Mouse (Mus musculus) 3T3-L1 (cell line): ENCODE measurements around the gene Ttc41.
"Not testable (repeated sequence)": the region's sequence is repeated elsewhere in the genome, so short reads cannot be mapped to it uniquely, and the experiment has no call there.

Experiments used
- DNase-seq: peaks from one replicate; pipeline ENCODE4 v3.0.0-alpha.2; 2015; ENCODE audit warnings: low read depth, low spot score

The Ttc41 gene

DNA sequence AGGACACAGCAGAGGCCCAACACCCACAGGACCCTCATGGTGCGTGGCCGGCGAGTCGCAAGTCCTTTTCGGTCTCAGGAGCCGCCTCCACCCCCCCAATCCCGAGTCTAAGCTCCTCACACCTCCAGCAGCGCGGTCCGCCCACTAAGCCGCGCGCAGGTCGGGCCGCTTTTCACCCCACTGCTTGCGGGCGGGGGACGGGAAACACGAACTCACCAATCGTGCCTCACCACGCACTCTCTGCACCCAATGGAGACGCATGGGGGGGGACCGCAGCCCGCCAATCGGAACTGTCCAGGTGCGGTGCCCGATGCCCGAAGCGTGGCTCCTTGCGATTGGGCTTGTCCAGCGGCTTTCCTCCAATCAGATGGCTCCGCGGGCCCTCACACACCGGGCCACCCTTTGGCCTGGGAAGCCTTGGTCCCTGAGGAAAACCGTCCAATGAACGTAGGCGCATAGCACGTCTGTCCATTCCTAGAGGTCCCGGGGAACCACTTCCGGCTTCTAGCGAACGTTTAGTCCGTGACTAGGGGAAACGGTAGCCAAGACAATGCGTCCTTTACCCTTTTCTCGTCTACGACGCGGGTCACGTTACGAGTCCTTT, at the start of gene Ttc41, which contains the start of gene Hsp90b1:
Ttc41 (plus strand) TSS at position 494 of the 604 bp plus-strand sequence.
Hsp90b1 (minus strand) TSS at position 192 of the 604 bp plus-strand sequence.
- peak; percentile 100 for DNase-seq

DNA sequence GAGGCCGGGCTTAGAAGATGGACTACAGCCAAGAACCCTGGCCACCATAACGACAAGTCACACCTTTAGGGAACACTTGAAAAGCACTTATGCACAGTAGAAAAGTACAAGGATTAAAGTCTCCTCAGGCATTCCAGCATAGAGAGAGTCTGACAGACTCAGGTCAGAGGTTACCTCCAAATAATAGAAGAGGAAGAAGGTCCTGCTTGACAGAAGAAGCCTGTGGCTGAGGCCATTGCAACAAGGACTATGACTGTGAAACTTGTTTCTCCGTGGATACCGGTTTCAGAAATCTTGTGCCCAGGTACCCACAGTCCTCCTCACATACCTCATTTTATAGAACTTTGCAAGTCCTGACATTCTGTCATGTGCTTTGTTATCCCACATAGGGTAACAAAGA, 35.1 kb upstream of the Ttc41 start:
- DNase-seq = not testable (repeated sequence)

DNA sequence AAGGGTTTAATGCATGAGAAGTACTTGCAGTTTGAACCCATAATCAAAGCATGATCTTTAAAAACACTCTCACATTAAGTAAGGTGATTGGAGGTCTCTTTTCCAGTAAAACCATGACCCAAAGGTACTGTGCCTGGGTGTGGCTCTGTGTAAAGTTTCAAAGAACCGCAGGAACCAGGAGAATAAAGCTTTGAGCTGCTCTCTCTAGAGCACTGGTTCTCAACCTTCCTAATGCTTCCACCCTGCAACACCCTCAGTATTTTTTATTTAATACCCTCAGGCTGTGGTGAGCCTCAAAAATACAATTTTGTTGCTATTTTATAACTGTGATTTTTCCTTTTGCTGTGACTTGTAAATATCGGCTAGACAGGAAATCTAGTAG, 20.8 kb upstream of the Ttc41 start:
- DNase-seq = peak; percentile 31

DNA sequence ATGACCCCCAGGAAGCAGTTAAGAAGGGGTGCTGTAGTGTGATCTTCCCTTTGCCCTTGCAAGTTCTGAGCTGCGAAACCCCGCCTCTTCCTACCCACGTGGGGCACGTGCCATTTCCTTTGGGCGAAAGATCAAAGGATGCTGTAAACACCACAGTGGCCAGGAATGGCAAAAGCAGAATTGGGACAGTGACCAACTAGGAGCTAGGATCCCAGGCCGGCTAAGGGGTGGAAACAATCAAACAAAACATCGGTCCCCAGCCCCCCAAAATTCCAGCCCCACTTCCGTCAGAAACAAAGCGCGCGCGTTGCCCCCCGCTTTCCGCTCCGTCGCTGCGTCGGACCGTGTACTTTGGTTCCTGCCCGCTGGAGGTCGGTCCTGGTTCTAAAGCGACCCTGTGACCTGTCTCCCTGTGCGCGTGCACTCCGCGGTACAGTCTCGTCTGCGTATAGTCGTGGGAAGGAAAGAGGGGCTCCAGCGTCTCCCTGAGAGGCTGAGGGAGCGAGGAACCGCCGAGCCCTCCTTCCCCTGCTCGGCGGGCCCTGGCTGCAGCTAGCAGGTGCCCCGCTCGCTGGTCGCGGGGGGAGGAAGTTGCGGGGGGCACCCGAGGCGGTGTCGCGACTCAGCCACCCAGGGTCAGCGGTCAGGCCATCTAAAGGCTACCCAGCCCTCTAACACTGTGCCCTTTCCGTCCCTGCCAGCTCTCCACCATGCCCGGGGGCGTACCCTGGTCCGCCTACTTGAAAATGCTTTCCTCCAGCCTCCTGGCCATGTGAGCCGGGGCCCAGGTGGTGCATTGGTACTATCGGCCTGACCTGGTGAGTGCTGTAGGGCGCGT, 20.2 kb upstream of the Ttc41 start:
- DNase-seq = peak; percentile 68

DNA sequence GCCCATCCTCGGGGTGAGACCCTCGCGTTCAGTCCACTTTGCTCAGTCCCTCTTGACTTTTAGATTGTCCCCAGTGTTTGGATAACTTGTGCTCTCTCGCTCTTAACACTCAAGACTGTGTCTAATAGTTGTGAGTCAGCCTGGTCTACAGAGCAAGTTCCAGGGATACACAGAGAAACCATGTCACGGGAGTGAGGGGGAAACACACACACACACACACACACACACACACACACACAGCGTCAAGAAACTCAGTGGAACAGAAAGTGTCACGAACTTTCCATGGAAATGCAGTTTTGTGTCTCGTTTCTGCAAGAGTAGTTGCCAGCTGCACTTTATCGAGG, 19.6 kb upstream of the Ttc41 start:
- DNase-seq = not testable (repeated sequence)

DNA sequence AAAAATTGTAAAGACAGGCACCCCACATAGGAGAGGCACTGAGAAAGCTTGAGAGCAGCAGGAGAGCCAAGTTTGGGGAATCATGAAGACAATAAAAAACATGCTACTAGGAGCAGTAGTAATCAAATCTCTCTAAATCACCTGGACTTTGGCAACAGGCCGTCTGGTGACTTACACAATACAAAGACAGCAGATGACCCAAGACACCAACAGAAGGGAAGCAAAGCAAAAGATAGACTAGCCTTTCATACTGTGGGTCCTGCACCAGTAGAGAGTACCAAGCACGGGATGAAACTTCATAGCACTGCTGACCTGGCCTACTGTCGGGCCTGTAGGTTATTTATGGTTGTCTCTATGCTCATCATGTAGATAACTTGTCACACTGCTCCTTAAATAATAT, 5.4 kb upstream of the Ttc41 start:
- DNase-seq = no peak

DNA sequence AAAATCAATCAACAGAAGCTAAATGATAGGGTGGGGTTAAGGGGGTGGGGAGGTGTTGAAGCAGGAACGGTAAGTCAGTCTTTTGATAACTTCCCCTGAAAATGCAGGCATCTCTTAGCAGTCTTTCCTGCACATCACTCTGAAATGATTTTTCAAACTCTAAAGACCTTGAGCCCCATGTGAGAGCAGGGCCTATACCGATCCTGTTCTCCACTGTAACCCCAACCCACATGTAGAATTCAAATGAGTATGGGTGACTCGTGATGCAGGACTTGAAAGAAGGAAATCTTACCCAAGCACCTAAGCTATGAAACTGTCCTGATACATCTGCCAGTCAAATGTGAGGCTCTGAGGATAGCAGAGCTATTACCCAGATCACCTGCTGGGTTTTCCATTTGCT, 4.6 kb upstream of the Ttc41 start:
- no peak for DNase-seq

DNA sequence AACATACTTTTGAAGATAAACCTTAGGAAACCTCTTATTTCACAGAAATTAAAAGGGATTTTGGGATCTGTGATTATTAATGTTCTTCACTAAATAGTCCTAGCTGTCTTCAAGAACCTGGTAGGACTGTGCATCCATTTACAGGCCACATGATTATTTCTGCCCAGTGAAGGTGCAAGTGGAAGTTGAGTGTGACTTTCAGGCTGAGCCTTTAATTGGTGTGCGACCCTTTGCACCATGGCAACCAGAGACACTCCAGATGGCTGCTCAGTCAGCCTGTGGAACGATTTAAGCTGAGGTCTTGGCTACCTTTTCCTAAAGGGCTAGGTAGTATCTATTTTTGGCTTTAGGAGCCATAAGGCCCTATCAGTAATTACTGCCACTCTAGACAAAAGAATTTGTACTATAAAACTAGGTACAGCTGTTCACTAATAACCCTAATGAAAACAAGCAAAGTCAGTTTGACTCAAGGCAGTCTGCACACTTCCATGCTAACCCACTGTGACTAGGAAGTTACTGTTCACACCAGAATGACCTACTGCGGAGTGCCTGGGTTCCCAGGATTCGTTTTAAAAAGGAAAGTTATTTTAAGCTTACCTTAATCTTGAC, 3.2 kb upstream of the Ttc41 start:
- DNase-seq = no peak

DNA sequence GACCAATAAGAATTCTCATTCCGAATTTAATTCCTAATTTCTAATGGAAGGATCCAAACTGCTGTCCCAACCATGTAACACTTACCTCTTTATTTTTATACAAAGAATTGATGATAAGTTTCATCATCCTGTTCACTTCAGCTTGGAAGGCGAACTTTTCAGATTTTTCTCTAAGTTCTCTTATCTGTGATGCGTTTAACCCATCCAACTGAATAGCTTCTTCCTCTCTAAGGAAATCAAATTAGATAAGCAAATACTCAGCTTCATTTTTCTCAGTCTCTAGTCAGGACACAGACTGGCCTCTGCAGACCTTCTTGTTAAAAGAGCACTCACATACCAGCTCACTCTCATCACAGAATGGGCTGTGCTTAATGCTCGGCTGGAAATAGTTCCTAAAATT, 2.2 kb upstream of the Ttc41 start:
- no peak for DNase-seq

DNA sequence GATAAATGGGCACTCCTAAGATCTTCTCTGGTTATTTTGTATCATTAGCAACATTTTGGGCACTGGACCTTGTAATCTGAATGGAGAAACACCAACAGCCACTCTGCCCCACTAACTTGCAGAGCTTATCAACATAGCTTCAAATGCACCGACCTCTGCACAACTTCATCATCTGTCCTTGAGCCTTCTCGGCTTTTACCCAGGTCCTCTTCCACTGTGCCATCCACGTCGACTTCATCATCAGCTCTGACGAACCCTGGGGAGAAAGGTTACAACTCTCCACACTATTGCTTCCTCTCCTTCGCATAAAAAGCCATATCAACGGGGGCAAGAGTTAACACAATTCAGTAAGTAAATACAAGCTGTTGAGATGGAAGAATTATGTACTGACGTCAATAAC, 1.5 kb upstream of the Ttc41 start:
- peak; percentile 19 for DNase-seq

DNA sequence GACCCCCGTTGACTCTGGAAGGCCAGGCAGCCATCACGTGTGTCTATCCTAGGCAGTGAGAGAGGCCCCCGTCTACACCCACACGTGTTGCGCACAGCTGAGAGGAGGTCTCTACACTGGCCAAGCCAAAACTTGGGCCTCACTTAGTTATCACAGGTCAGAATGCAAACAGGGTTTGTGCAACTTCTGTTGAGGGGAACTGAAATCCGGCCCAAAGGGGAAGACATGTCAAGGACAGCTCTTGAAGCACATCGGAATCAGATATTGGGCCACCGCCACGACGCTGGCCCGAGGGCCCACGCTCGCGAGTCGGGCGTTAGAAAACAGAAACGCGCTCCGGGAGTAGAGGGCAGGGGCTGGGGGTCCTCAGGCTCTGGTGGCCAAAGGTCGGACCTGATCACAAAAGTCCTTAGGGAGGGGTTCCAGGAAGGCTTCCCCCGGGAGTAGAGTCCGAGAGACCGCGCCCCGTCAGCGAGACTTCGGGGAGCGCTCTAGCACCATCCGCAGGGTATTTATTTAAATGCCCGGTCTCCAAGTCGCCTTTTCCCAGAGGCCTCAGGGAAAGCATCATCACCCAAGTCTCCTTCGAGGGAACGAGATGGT, 921 bp upstream of the Ttc41 start:
- DNase-seq = peak; percentile 49

DNA sequence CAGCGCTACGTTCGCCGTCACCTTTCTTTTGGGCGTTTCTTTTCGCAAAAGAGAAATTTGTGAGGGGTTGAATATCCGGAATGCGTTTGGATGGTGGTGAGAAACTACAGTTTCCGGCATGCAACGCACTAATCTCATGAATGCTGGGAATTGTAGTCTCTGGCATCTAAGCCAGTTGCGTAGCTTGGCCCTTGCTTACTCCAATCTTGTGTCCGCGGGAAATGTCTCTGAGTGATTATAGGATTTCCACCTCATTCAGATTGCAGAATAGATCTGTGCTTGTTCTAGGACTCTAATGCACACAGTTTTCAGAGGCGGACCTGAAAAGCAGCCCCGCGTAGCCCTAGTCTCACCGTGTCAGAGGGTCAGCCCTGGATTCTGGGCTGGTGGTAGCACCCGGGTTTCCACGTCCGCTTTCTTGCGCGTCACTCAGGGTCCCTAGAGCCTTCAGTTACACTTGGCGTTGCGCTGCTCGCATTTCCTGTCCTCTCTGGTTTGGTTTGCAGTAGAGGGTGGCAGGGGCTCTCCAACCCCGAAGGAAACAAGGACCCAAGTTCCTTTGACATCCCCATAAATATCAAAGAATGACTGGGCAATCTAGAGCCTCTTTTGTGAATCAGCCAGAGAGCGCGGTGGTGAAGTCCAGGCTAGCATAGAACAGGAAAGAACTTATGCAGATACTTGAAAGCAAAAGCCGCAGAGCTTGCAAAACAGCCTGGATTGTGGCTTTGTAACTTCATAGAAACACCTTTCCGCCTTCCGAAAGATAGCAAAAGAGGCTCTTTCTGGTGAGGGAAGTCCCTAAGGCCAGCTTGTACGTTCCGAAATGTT, 526 bp downstream of the Ttc41 start:
- DNase-seq = no peak

DNA sequence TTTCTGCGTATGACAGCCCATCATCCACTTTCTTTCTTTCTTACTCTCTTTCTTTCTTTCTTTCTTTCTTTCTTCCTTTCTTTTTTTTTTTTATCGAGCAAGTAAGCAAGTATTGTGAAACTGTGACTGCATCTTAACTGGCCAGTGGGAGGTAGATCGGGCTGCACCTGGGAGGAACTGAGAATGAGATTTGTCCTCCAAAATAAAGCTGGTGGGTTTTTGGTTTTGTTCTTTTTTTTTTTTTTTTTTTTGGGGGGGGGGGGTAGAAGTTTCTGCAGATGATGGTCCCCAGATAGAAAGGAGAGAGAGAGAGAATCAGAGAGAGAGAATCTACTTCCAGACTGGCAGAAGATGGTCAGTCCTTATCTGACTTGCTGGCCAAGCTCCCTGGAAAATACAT, 1.5 kb downstream of the Ttc41 start:
- DNase-seq = no peak

DNA sequence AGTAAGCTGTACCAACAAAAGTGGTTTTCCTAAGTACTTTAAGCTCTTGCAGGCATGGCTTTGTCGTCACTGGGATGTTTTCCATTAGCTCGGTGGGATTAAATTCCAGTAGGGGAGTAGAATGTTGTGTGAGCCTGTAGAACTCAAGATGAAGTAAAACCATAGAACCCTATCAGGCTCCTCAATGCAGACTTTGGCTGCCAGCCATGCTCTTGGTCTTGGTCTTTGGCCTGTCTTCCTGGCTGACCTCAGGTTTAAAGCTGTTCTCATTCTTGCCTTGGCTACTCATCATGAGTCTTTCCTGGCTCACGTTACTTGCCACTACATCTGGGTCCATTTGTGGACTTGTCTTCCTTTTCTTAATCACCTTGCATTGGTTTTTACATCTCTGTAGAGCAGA, 6.5 kb downstream of the Ttc41 start:
- peak; percentile 70 for DNase-seq

DNA sequence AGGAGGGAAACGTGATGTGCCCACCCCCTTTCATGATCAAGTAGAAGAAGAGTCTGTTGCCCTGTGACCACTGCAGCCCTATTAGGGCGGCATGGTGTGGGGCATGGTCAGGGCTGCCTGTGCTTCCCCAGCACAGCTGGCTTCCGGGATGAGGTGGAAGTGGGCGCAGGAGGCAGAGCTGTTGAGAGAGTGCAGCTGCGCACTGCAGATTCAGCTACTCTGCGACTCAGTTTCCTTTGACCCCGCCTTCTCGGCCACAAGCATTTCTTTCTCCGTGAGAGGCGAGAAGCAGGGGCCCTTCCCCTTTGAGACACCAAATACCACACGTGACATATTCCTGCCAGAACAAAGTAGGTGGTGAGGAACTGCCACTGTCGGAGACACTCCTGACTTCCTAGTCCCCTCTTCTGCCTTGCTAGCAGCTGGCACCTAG, 22.0 kb downstream of the Ttc41 start:
- no peak for DNase-seq

DNA sequence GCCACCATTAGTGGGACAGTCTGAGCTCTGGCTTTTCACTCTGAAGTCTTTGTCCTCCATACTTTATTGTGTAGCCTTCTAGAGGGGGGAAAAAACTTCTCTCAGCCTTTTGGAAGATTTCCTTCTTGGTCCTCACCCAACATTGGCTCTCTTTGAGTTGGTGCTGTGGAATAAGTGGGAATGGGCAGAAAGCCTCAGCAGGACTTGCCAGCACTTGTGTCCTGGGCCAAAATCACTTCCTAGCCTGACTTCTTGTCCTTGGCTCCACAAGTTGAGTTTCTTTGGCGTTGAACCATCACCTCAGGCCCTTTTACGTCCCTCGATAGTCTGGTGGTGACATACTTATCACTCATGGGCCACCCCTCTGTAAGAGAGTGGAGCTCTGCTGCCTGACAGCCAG, 22.6 kb downstream of the Ttc41 start:
- no peak for DNase-seq

DNA sequence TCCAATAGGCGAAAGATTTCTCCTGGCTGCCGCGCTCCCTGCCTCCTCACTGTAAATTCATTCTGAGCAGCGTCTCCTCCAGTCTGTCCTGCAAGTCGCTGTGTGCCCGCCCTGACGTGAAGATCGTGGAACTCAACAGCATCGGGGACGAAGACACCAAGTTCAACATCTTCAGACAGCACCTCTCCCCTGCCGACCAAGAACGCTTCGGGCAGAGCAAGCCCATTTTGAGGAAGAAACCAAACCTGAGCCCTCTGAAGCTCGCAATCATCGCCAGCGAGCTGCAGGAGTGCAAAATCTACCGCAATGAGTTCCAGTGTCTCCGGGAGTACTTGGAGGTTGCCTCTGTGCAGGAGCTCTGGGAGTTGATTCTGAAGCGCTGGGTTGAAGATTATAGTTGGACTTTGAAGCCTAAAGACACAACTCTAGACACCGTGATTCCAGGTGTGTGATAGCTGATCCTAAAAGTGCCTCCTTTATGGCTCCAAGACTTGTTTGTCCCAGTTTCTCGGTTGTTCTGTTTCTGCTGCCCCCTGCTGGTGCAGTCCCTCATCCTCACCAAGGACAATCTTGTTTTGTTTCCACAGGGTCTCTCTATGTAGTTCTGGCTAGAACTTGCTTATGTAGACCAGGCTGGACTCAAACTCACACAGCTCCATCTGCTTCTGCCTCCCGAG, 25.4 kb downstream of the Ttc41 start:
- peak; percentile 87 for DNase-seq

DNA sequence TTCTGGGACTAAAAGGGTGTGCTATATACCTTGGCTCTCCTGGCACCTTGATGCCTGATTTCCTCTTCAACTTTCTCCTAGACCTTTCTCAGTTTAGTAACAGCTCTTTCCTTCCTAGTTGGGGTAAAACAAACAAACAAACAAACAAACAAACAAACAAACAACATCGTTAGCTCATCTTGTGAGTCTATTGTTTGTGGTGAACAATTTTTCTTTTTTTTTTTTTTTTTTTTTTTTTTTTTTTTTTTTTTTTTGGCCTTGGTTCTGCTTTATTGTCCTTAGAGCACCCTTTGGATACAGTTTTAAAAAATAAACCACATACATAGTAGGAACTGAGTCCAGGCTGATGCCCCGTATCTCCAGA, 25.9 kb downstream of the Ttc41 start:
- no peak for DNase-seq

DNA sequence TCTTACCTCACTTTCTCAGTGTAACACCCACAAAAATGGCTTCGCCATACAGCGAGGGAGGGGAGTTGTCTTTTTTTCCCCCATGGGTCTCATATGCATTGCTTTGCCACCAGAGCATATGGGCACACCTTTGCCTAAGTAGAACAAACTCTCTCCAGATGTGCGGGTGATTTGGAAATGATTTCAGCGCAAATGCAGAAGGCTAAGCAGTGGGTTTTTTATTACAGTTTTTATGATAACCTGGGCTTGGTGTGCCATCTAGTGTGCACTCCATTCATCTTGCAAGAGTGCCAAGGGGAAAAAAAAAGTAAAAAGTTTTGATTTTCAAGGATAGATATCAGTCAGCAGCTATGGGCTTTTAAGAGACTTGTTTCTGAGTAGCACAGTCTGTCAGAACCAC, 29.4 kb downstream of the Ttc41 start:
- peak; percentile 23 for DNase-seq

DNA sequence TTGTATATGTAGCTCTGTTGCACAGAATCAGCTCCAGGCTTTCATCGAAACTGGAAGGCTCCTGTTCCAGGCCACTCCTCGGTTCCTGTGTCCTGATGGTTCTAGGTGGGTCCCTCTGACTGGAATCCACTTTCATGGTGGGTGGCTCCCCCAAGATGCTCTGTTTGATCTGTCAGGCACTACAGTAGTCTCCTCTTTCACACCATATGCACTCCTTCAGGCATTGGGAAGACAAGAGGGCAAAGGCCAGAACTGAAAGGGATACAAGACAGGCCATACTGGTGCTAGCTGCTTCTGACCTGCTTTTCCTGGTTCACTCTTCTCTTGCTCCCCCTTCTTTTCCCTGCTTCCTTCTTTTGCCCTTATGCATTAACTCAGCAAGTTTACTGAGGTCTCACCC, 37.3 kb downstream of the Ttc41 start:
- no peak for DNase-seq

DNA sequence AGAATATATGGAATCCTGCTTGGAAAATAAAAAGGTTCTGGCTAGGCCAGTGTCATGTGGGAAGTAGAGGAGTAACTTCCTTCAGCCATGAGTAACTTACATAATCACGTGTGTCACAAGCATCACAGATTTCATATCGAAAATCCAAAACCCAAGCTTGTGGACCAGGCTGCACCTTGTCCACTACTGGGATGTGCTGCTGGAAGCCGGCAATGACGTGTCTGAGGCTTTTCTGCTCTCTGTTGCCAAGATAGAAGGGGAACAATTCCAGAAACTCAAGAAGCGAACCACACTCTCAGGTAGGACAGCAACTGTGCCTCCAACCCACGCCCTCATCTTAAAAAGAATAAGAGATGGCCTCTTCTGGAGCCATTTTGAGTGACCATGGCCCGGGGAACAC, 38.7 kb downstream of the Ttc41 start:
- DNase-seq = no peak
